Mouse (Mus musculus) neural tube, embryonic 12.5 days (tissue): ENCODE results near the gene Gsdma3. TPM values are rescaled to one million over a fixed set of nuclear protein-coding genes. Genes with fewer than 3 reads are reported as not detected.
"Not testable (repeated sequence)": the region's sequence is repeated elsewhere in the genome, so short reads cannot be mapped to it uniquely, and the experiment has no call there.

ENCODE experiments used
- ATAC-seq: fragments of 200-750 bp; cut with Nextera tagmentation; 2 replicates; pipeline ENCODE4 v1.8.0; 2017; ENCODE audit warnings: low read depth, mild to moderate bottlenecking, moderate TSS enrichment, moderate library complexity; ENCODE audit not compliant: low FRiP score
- H3K27ac ChIP-seq: fragments of 300-500 bp; sonication (generic); 2 replicates; pipeline ENCODE4 v1.5.1; 2016
- H3K27me3 ChIP-seq: fragments of 300-500 bp; sonication (generic); replicated peaks from 2 replicates; pipeline ENCODE4 v1.6.1; 2016; ENCODE audit warnings: mild to moderate bottlenecking
- H3K36me3 ChIP-seq: fragments of 300-500 bp; sonication (generic); 2 replicates; pipeline ENCODE4 v1.6.1; 2016; ENCODE audit warnings: mild to moderate bottlenecking
- H3K4me1 ChIP-seq: fragments of 300-500 bp; sonication (generic); 2 replicates; pipeline ENCODE4 v1.6.1; 2016
- H3K4me2 ChIP-seq: fragments of 300-500 bp; sonication (generic); replicated peaks from 2 replicates; pipeline ENCODE4 v1.6.1; 2016; ENCODE audit warnings: mild to moderate bottlenecking
- H3K4me3 ChIP-seq: fragments of 300-500 bp; sonication (generic); 2 replicates; pipeline ENCODE4 v1.5.1; 2016
- H3K9ac ChIP-seq: fragments of 300-500 bp; sonication (generic); 2 replicates; pipeline ENCODE4 v1.6.1; 2016; ENCODE audit warnings: mild to moderate bottlenecking
- H3K9me3 ChIP-seq: fragments of 300-500 bp; sonication (generic); 2 replicates; pipeline ENCODE4 v1.6.1; 2016; ENCODE audit warnings: mild to moderate bottlenecking
- WGBS: fragments of 180-500 bp; shearing (Covaris S2); methylation state at CpG from one replicate; pipeline ENCODE4 v1.1.7; 2016; 5-methylcytosine and 5-hydroxymethylcytosine counted together
- polyA plus RNA-seq: library from polyadenylated mRNA; unstranded; fragments of >200 nt; fragmentation: Nextera tagmentation; extraction: Ambion mirVana; gene quantifications from 2 replicates; pipeline ENCODE4 v1.2.1, GENCODE M21; 2016

Gsdma3 gene
- polyA plus RNA-seq, 1 experiment from 2014 or later, result not detected

DNA sequence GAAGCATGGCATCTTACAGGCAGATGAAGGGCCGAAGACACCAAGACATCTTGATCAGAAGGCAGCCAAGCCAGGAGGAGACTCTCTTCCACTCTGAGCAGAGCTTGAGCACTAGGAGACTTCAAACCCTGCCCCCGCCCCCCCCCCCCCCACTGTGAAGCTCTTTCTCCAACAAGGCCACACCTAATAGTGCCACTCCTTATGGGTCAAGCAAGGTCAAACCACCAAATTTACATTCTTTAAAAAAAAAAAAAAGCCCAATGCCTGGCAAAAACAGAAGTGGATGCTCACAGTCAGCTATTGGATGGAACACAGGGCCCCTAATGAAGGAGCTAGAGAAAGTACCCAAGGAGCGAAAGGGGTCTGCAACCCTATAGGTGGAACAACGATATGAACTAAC, 54.4 kb downstream of the Gsdma3 start:
- H3K4me1 ChIP-seq, H3K4me3 ChIP-seq, H3K9me3 ChIP-seq, H3K27me3 ChIP-seq, H3K9ac ChIP-seq, H3K4me2 ChIP-seq, H3K27ac ChIP-seq, ATAC-seq, H3K36me3 ChIP-seq: not testable (repeated sequence)
- 91% methylated on average over 4 of the region's 4 CpGs for WGBS

- no peak overlapping the region for H3K4me2 ChIP-seq
- no peaks in the 10 kb centered on the region for H3K9me3 ChIP-seq
- ATAC-seq, result no peak
- no peak overlapping the region for H3K9ac ChIP-seq
- no peaks in the 10 kb centered on the region for H3K27me3 ChIP-seq
- peaks cover 14% of the 10 kb centered on the region for H3K36me3 ChIP-seq
- H3K4me3 ChIP-seq, result no peak overlapping the region
- 85% methylated on average over 4 of the region's 4 CpGs for WGBS
- H3K27ac ChIP-seq, result no peak overlapping the region
- H3K4me1 ChIP-seq, result peaks cover 7% of the 10 kb centered on the region
Observed at GRCm38 (mm10) chr11:98681186-98681585, 55.0 kb downstream of the Gsdma3 start.

GRCm38 (mm10) chr11:98681786-98682745, 55.9 kb downstream of the Gsdma3 start, which contains the start of gene Psmd3:
Psmd3 (plus strand) TSS chr11:98682554.
- Histone ChIP-seq H3K27ac (peak within 1 kb of the TSS; percentile 21), H3K4me1 (peaks cover 7% of the 10 kb centered on the region), H3K4me3 (peak within 1 kb of the TSS; percentile 96), H3K27me3 (no peaks in the 10 kb centered on the region), H3K36me3 (peaks cover 22% of the 10 kb centered on the region), H3K4me2 (peak within 1 kb of the TSS; percentile 70), H3K9me3 (no peaks in the 10 kb centered on the region), H3K9ac (peak within 1 kb of the TSS; percentile 99)
- WGBS, result 6% methylated on average over 45 of the region's 45 CpGs
- ATAC-seq, result peak; percentile 95

DNA sequence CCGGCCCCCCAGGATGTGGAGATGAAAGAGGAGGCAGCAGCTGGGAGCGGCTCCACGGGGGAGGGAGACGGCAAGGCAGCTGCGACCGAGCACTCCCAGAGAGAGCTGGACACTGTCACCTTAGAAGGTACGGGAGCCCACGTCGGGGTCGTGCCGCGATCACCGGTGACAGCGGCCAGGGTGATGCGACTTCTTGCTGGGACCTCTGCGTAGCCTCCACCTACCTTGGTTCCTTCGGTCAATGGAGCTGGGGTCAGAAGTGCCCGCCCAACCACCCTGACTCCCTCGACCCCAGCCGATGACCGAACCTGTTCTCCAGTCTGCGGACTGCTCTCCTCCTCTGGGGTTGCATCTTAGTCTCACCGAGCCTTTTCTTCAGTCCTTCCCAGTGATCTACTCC, 56.7 kb downstream of the Gsdma3 start:
- H3K4me2 ChIP-seq, result peak overlapping the region; percentile 70
- H3K9me3 ChIP-seq, result no peaks in the 10 kb centered on the region
- H3K9ac ChIP-seq, result peak overlapping the region; percentile 99
- H3K27me3 ChIP-seq, result no peaks in the 10 kb centered on the region
- peaks cover 7% of the 10 kb centered on the region for H3K4me1 ChIP-seq
- WGBS, result under 1% methylated on average over 23 of the region's 23 CpGs
- peaks cover 30% of the 10 kb centered on the region for H3K36me3 ChIP-seq
- ATAC-seq, result peak; percentile 46
- H3K27ac ChIP-seq, result peak overlapping the region; percentile 21; the same call in 1 of the 2 replicates
- H3K4me3 ChIP-seq, result peak overlapping the region; percentile 96

- Histone ChIP-seq H3K36me3 (peaks cover 54% of the 10 kb centered on the region), H3K9me3 (no peaks in the 10 kb centered on the region), H3K4me2 (no peak overlapping the region), H3K4me3 (no peak overlapping the region), H3K4me1 (peaks cover 7% of the 10 kb centered on the region), H3K9ac (no peak overlapping the region), H3K27ac (no peak overlapping the region), H3K27me3 (no peaks in the 10 kb centered on the region)
- 89% methylated on average over 9 of the region's 9 CpGs for WGBS
- no peak for ATAC-seq
Observed at GRCm38 (mm10) chr11:98685642-98686041, 59.5 kb downstream of the Gsdma3 start.

GRCm38 (mm10) chr11:98686976-98687375, 60.8 kb downstream of the Gsdma3 start:
- peaks cover 67% of the 10 kb centered on the region for H3K36me3 ChIP-seq
- ATAC-seq, result no peak
- H3K4me3 ChIP-seq, result no peak overlapping the region
- H3K9ac ChIP-seq, result no peak overlapping the region
- no peak overlapping the region for H3K27ac ChIP-seq
- peaks cover 7% of the 10 kb centered on the region for H3K4me1 ChIP-seq
- no peaks in the 10 kb centered on the region for H3K9me3 ChIP-seq
- H3K4me2 ChIP-seq, result no peak overlapping the region
- 90% methylated on average over 4 of the region's 4 CpGs for WGBS
- H3K27me3 ChIP-seq, result no peaks in the 10 kb centered on the region

Other genes with a start within 250 kb of the Gsdma3 start
- 2.7 and 2.9 TPM in 2 replicates for gene Tcap, start 242.5 kb upstream of the Gsdma3 start, polyA plus RNA-seq
- 0.49 and 1.2 TPM in 2 replicates for gene Pnmt, start 239.9 kb upstream of the Gsdma3 start, polyA plus RNA-seq
- gene Pgap3, start 225.9 kb upstream of the Gsdma3 start, polyA plus RNA-seq, result 9.0 and 9.5 TPM in 2 replicates
- gene Erbb2, start 213.9 kb upstream of the Gsdma3 start, polyA plus RNA-seq, result 16.4 and 17.5 TPM in 2 replicates
- gene Mien1, start 187.4 kb upstream of the Gsdma3 start, polyA plus RNA-seq, result 192 and 196 TPM in 2 replicates
- gene Grb7, start 180.0 kb upstream of the Gsdma3 start, polyA plus RNA-seq, result 0.66 and 0.99 TPM in 2 replicates
- gene Ikzf3, start 80.3 kb upstream of the Gsdma3 start, polyA plus RNA-seq, result 0.25 and 0.34 TPM in 2 replicates
- gene Zpbp2, start 75.3 kb upstream of the Gsdma3 start, polyA plus RNA-seq, result 0.15 TPM in 1 of 2 replicates, not detected in the other
- gene Ormdl3, start 39.0 kb upstream of the Gsdma3 start, polyA plus RNA-seq, result 70.4 and 72.2 TPM in 2 replicates
- gene Lrrc3c, start 28.1 kb upstream of the Gsdma3 start, polyA plus RNA-seq, result not detected in 2 replicates
- gene Gm12355, start 699 bp upstream of the Gsdma3 start, polyA plus RNA-seq, result 0.82 and 1.0 TPM in 2 replicates
- not detected in 2 replicates for gene Gsdma2, start 20.4 kb downstream of the Gsdma3 start, polyA plus RNA-seq
- not detected in 2 replicates for gene Gsdma, start 38.0 kb downstream of the Gsdma3 start, polyA plus RNA-seq
- 231 and 234 TPM in 2 replicates for gene Psmd3, start 56.2 kb downstream of the Gsdma3 start, polyA plus RNA-seq
- not detected in 2 replicates for gene Csf3, start 74.9 kb downstream of the Gsdma3 start, polyA plus RNA-seq
- gene Med24, start 103.1 kb downstream of the Gsdma3 start, polyA plus RNA-seq, result 78.7 and 80.0 TPM in 2 replicates
- gene Thra, start 114.3 kb downstream of the Gsdma3 start, polyA plus RNA-seq, result 56.9 and 67.0 TPM in 2 replicates
- gene Nr1d1, start 149.0 kb downstream of the Gsdma3 start, polyA plus RNA-seq, result 1.5 and 2.1 TPM in 2 replicates
- 37.0 and 40.8 TPM in 2 replicates for gene Msl1, start 169.2 kb downstream of the Gsdma3 start, polyA plus RNA-seq
- 65.1 and 68.5 TPM in 2 replicates for gene Casc3, start 178.5 kb downstream of the Gsdma3 start, polyA plus RNA-seq
- gene Rapgefl1, start 210.4 kb downstream of the Gsdma3 start, polyA plus RNA-seq, result 4.4 and 4.7 TPM in 2 replicates
- gene Wipf2, start 237.3 kb downstream of the Gsdma3 start, polyA plus RNA-seq, result 4.2 and 5.4 TPM in 2 replicates